Mouse (Mus musculus) liver, adult 2 months (tissue): ENCODE data around the gene Cops6. TPM values are rescaled to one million over a fixed set of nuclear protein-coding genes. Genes with fewer than 3 reads are reported as not detected.
A peak's percentile ranks its signal among the peaks of the same experiment; 100 is the strongest.

ENCODE experiments used
- DNase-seq: peaks from one replicate; pipeline ENCODE4 v3.0.0-alpha.2; 2011; ENCODE audit warnings: low read depth, low spot score; ENCODE audit errors: extremely low read depth
- H3K27ac ChIP-seq: fragments of 200-500 bp; replicated peaks from 2 replicates; pipeline ENCODE4 v1.5.1; 2012; ENCODE audit warnings: low read depth, mild to moderate bottlenecking, control low read depth, inconsistent platforms, low read length; ENCODE audit not compliant: insufficient read depth
- H3K27me3 ChIP-seq: fragments of 200-500 bp; 2 replicates; pipeline ENCODE4 v1.6.1; 2012; ENCODE audit warnings: mild to moderate bottlenecking, moderate library complexity, low read length, inconsistent platforms; ENCODE audit not compliant: control insufficient read depth, insufficient read depth
- H3K36me3 ChIP-seq: fragments of 200-500 bp; 2 replicates; pipeline ENCODE4 v1.6.1; 2012; ENCODE audit warnings: low read length, inconsistent platforms; ENCODE audit not compliant: control insufficient read depth, insufficient read depth
- H3K4me1 ChIP-seq: fragments of 200-500 bp; 2 replicates; pipeline ENCODE4 v1.6.1; 2011; ENCODE audit warnings: low read length; ENCODE audit not compliant: control insufficient read depth, insufficient read depth
- H3K4me3 ChIP-seq: fragments of 200-500 bp; 2 replicates; pipeline ENCODE4 v1.5.1; 2011; ENCODE audit warnings: low read depth, mild to moderate bottlenecking, control low read depth, low read length, moderate library complexity; ENCODE audit not compliant: insufficient read depth
- H3K79me2 ChIP-seq: fragments of 200-500 bp; 2 replicates; pipeline ENCODE4 v1.6.1; 2012; ENCODE audit warnings: inconsistent platforms, mild to moderate bottlenecking, low read length, moderate library complexity; ENCODE audit not compliant: control insufficient read depth, insufficient read depth
- H3K9ac ChIP-seq: fragments of 200-500 bp; 2 replicates; pipeline ENCODE4 v1.6.1; 2012; ENCODE audit warnings: low read depth, mild to moderate bottlenecking, control low read depth, inconsistent platforms, low read length
- CTCF ChIP-seq: fragments of 200-500 bp; IDR thresholded peaks from 2 replicates; pipeline ENCODE4 v1.5.1; 2011; ENCODE audit warnings: low read depth, low read length, control low read depth
- POLR2A ChIP-seq: fragments of 200-500 bp; IDR thresholded peaks from 2 replicates; pipeline ENCODE4 v1.6.1; 2011; ENCODE audit warnings: low read length, control low read depth; ENCODE audit not compliant: insufficient read depth; ENCODE audit errors: extremely low read depth
- WGBS: fragments of 180-500 bp; shearing (Covaris S2); methylation state at CpG from one replicate; pipeline ENCODE4 v1.1.7; 2018; 5-methylcytosine and 5-hydroxymethylcytosine counted together
- polyA plus RNA-seq: library from polyadenylated mRNA; depleted of rRNA; stranded (reverse); fragments of >200 nt; gene quantifications from 2 replicates; pipeline ENCODE4 v1.2.3, GENCODE M21; 2012; rRNA removed
- total RNA-seq: library from RNA; depleted of rRNA; stranded (reverse); fragments of >200 nt; gene quantifications from 2 replicates; pipeline ENCODE4 v1.2.3, GENCODE M21; 2014; rRNA removed

Cops6 gene
- total RNA-seq (61.9 and 74.4 TPM in 2 replicates), polyA plus RNA-seq (109 and 118 TPM in 2 replicates)

DNA sequence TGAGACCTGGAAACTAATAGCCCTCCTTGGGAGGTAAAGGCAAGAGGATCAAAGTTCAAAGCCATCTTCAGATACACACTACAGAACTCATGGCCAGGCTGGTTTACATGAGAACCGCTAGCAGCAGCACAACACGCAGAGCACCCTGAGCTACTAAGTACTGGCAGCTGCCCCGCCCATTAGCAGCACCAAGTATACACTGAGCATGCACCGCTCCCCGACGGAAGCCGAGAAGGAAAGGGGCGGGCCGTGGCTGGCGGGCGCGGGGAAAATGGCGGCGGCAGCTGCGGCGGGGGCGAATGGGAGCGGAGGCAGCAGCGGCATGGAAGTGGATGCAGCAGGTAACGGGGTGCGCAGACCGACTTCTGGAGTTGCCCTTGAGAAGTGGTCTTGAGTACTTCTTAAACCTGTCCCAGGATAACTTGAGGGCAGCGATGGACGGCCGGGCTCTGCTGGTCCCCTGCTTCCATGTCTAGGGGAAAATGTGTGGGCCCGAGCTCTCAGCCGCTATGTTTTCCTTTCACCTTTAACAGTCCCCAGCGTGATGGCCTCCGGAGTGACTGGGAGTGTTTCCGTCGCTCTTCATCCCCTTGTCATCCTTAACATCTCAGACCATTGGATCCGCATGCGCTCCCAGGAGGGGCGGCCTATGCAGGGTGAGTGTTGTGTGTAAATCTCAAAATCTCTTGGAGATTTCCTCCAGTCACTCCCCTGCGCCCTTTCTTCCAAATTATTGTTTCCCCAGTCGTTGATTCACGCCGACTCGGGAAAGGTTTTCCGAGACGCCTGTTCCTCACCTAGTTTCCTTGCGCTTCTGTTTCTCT, at the start of gene Cops6:
Gene Cops6, plus strand, starts transcription at position 230 of the 824 bp plus-strand sequence.
- Histone ChIP-seq H3K9ac (peak within 1 kb of the TSS; percentile 90), H3K4me1 (peaks cover 7% of the 10 kb centered on the region), H3K27ac (peak within 1 kb of the TSS; percentile 28), H3K4me3 (peak within 1 kb of the TSS; percentile 95), H3K36me3 (peaks cover 17% of the 10 kb centered on the region; the same call in 1 of the 2 replicates), H3K27me3 (no peaks in the 10 kb centered on the region), H3K79me2 (peaks cover 2% of the 10 kb centered on the region; the same call in 1 of the 2 replicates)
- WGBS, result under 1% methylated on average over 42 of the region's 42 CpGs
- TF ChIP-seq CTCF (no peak), POLR2A (peak; percentile 52; the same call in 1 of the 2 replicates)
- peak; percentile 78 for DNase-seq

GRCm38 (mm10) chr5:138116255-138117198, 44.3 kb upstream of the Cops6 start, which contains the start of gene Zscan21:
Gene Zscan21, plus strand, starts transcription at chr5:138116903.
- WGBS, result 5% methylated on average over 38 of the region's 38 CpGs

GRCm38 (mm10) chr5:138117199-138118015, 43.5 kb upstream of the Cops6 start:
- no peak for TF ChIP-seq POLR2A
- no peak for TF ChIP-seq CTCF
- no peaks in the 10 kb centered on the region; the same call in 1 of the 2 replicates for H3K79me2 ChIP-seq
- H3K4me1 ChIP-seq, result peaks cover 11% of the 10 kb centered on the region
- peak overlapping the region; percentile 74 for H3K4me3 ChIP-seq
- peaks cover 2% of the 10 kb centered on the region; the same call in 1 of the 2 replicates for H3K36me3 ChIP-seq
- WGBS, result 1% methylated on average over 16 of the region's 16 CpGs
- peak overlapping the region; percentile 86 for H3K27ac ChIP-seq
- peak overlapping the region; percentile 80 for H3K9ac ChIP-seq
- no peaks in the 10 kb centered on the region for H3K27me3 ChIP-seq
- DNase-seq, result peak; percentile 51

More at GRCm38 (mm10) chr5:138116255-138117198, 44.3 kb upstream of the Cops6 start, which contains the start of gene Zscan21:
- Histone ChIP-seq H3K4me3 (peak within 1 kb of the TSS; percentile 74), H3K27me3 (no peaks in the 10 kb centered on the region), H3K36me3 (peaks cover 2% of the 10 kb centered on the region; the same call in 1 of the 2 replicates), H3K79me2 (no peaks in the 10 kb centered on the region; the same call in 1 of the 2 replicates), H3K27ac (peak within 1 kb of the TSS; percentile 86), H3K9ac (peak within 1 kb of the TSS; percentile 80), H3K4me1 (peaks cover 11% of the 10 kb centered on the region)
- TF ChIP-seq POLR2A (peak; percentile 85), CTCF (peak; percentile 18; the same call in 1 of the 2 replicates)
- DNase-seq, result peak; percentile 85

- no peak overlapping the region for H3K9ac ChIP-seq
- no peak for TF ChIP-seq POLR2A
- TF ChIP-seq CTCF, result no peak
- H3K4me1 ChIP-seq, result peaks cover 11% of the 10 kb centered on the region
- H3K4me3 ChIP-seq, result no peak overlapping the region; the same call in 1 of the 2 replicates
- 39% methylated on average over 3 of the region's 3 CpGs for WGBS
- peaks cover 4% of the 10 kb centered on the region for H3K36me3 ChIP-seq
- DNase-seq, result no peak
- no peaks in the 10 kb centered on the region; the same call in 1 of the 2 replicates for H3K79me2 ChIP-seq
- no peaks in the 10 kb centered on the region for H3K27me3 ChIP-seq
- H3K27ac ChIP-seq, result no peak overlapping the region
Measured at GRCm38 (mm10) chr5:138118041-138118440, 42.8 kb upstream of the Cops6 start.
